Mouse (Mus musculus) hindbrain, embryonic 10.5 days (tissue): Measurements from ENCODE around the gene Ptprcap. TPM values are rescaled to one million over a fixed set of nuclear protein-coding genes. Genes with fewer than 3 reads are reported as not detected.
"Not testable (repeated sequence)": the region's sequence is repeated elsewhere in the genome, so short reads cannot be mapped to it uniquely, and the experiment has no call there.

Experiments used
- DNase-seq: peaks from one replicate; pipeline ENCODE4 v3.0.0-alpha.2; 2017; ENCODE audit warnings: low spot score
- H3K27ac ChIP-seq: fragments of 300-500 bp; sonication (generic); 2 replicates; pipeline ENCODE4 v1.5.1; 2016; ENCODE audit warnings: mild to moderate bottlenecking, moderate library complexity
- H3K27me3 ChIP-seq: fragments of 300-500 bp; sonication (generic); 2 replicates; pipeline ENCODE4 v1.6.1; 2016; ENCODE audit warnings: mild to moderate bottlenecking; ENCODE audit not compliant: poor library complexity, insufficient read depth, severe bottlenecking
- H3K36me3 ChIP-seq: fragments of 300-500 bp; sonication (generic); 2 replicates; pipeline ENCODE4 v1.6.1; 2016; ENCODE audit warnings: mild to moderate bottlenecking, moderate library complexity
- H3K4me1 ChIP-seq: fragments of 300-500 bp; sonication (generic); replicated peaks from 2 replicates; pipeline ENCODE4 v1.6.1; 2016; ENCODE audit warnings: mild to moderate bottlenecking
- H3K4me3 ChIP-seq: fragments of 300-500 bp; sonication (generic); 2 replicates; pipeline ENCODE4 v1.5.1; 2016; ENCODE audit warnings: mild to moderate bottlenecking, moderate library complexity
- H3K9me3 ChIP-seq: fragments of 300-500 bp; sonication (generic); 2 replicates; pipeline ENCODE4 v1.6.1; 2016; ENCODE audit warnings: mild to moderate bottlenecking, moderate library complexity
- WGBS: fragments of 180-500 bp; shearing (Covaris S2); methylation state at CpG from one replicate; pipeline ENCODE4 v1.1.7; 2016; 5-methylcytosine and 5-hydroxymethylcytosine counted together
- polyA plus RNA-seq: library from polyadenylated mRNA; unstranded; fragments of >200 nt; fragmentation: Nextera tagmentation; extraction: Ambion mirVana; gene quantifications from 2 replicates; pipeline ENCODE4 v1.2.1, GENCODE M21; 2016

Ptprcap gene
- polyA plus RNA-seq, 1 experiment from 2014 or later = 0.51 TPM

GRCm38 (mm10) chr19:4118350-4118749 lies 35.1 kb upstream of the Ptprcap start:
- no peak overlapping the region for H3K4me3 ChIP-seq
- no peak overlapping the region for H3K27ac ChIP-seq
- peaks cover 51% of the 10 kb centered on the region for H3K36me3 ChIP-seq
- H3K4me1 ChIP-seq = peaks cover 11% of the 10 kb centered on the region
- H3K9me3 ChIP-seq = no peaks in the 10 kb centered on the region
- H3K27me3 ChIP-seq = peaks cover 9% of the 10 kb centered on the region
- whole genome bisulfite sequencing = 91% methylated on average over 2 of the region's 2 CpGs
- no peak for DNase-seq

GRCm38 (mm10) chr19:4119716-4120487 lies 33.5 kb upstream of the Ptprcap start:
- peak overlapping the region; percentile 51 for H3K4me3 ChIP-seq
- peaks cover 36% of the 10 kb centered on the region for H3K36me3 ChIP-seq
- no peaks in the 10 kb centered on the region for H3K9me3 ChIP-seq
- H3K27ac ChIP-seq = no peak overlapping the region
- 90% methylated on average over 6 of the region's 6 CpGs for WGBS
- DNase-seq = no peak
- peaks cover 9% of the 10 kb centered on the region for H3K27me3 ChIP-seq
- H3K4me1 ChIP-seq = peaks cover 11% of the 10 kb centered on the region

- no peak for DNase-seq
- H3K27me3 ChIP-seq = peaks cover 9% of the 10 kb centered on the region
- peaks cover 16% of the 10 kb centered on the region for H3K4me1 ChIP-seq
- H3K27ac ChIP-seq = no peak overlapping the region
- 95% methylated on average over 2 of the region's 2 CpGs for WGBS
- peaks cover 30% of the 10 kb centered on the region for H3K36me3 ChIP-seq
- H3K9me3 ChIP-seq = no peaks in the 10 kb centered on the region
- H3K4me3 ChIP-seq = peak overlapping the region; percentile 51
Measured at GRCm38 (mm10) chr19:4120496-4120895, 32.9 kb upstream of the Ptprcap start.

DNA sequence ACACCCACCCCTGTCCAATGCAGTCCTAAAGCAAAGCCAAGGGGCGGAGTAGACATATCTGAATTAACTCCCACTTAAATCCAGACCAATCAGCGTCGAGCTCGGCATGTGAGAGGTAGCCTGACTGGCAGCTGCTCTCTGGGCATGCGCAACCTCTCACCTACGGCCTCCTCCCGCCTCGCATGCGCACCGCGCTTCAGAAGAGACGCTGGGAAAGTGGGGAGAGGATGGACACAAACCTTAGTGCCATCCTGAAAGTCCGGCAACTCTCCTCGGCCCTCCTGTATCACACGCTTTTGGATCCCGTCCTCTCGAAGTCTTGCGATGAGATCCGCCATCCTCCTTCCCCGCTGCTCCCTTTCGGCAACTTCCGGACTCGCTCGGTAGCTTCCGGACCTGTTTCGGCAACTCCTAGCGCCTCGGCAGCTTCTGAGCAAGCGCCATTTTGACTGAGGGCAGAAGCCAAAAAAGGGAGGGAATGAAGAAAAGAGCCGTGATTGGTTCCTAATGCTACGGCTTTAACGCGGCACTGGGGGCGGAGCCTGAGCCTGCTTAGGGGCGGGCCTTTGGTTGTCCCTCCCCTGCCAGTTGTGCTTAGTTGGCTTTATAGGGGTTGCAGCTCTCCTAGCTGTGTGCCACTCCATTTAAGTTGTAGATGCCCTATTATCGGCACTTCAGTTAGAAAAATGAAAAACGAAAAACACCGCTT lies 32.2 kb upstream of the Ptprcap start:
- Histone ChIP-seq H3K4me1 (peaks cover 22% of the 10 kb centered on the region), H3K4me3 (peak overlapping the region; percentile 51), H3K27me3 (peaks cover 9% of the 10 kb centered on the region), H3K36me3 (peaks cover 22% of the 10 kb centered on the region), H3K9me3 (no peaks in the 10 kb centered on the region), H3K27ac (peak overlapping the region; percentile 84)
- WGBS = 3% methylated on average over 38 of the region's 38 CpGs
- peak; percentile 98 for DNase-seq

DNA sequence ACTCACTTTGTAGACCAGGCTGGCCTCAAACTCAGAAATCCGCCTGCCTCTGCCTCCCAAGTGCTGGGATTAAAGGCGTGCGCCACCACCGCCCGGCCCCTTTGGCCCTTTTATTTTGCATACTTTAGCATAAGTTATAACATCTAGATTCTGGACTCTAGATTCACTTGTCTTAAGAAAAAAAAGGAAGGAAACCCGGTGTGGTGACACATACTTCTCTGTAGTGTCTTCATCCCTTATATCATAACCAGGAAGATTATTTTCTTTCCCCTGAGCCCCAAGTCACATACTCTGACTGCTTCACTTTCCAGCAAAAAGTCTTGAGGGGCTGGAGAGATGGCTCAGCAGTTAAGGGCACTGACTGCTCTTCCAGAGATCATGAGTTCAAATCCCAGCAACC lies 31.5 kb upstream of the Ptprcap start:
- H3K27me3 ChIP-seq, DNase-seq, H3K9me3 ChIP-seq: not testable (repeated sequence)
- H3K4me3 ChIP-seq = peak overlapping the region; percentile 51; the same call in 1 of the 2 replicates
- H3K4me1 ChIP-seq = peaks cover 29% of the 10 kb centered on the region
- H3K36me3 ChIP-seq = peaks cover 16% of the 10 kb centered on the region
- peak overlapping the region; percentile 84 for H3K27ac ChIP-seq
- WGBS = 63% methylated on average over 6 of the region's 6 CpGs

DNA sequence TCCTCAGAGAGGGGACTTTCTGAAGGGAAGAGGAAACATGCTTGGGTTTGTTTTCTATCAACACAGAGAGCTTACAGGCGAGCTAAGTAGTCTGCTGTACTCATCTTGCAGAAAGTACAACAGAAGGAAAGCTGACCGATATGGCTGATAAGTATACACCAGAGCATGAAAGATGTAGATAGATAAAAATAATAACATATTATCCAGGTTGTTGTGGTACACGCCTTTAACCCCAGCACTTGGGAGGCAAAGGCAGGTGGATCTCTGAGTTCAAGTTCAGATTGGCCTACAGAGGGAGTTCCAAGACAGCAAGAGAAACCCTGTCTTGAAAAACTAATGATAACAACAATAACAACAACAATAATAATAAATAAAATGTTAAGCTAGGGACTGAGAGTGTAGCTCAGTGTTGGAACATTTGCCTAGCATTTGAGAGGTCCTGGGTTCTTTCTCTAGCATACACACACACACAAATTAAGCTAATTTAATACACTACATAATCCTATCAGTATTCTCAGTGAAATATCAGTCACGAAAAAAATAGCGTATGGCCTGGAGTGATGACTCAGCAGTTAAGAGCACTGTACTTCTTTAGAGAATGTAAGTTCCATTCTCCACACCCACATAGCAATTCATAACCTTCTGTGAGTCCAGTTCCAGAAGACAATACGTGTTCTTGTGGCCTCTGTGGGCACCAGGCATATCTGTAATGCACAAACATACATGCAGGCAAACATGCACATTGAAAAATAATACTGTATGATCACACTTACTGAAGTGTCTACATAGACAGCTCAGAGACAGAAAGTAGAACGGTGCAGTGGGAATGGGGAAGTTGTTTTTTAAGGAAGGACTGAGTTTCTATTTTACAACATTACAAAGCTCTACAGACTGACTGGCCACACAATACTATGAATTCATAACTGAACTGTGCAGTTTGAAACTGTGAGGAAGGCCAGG lies 30.7 kb upstream of the Ptprcap start:
- H3K4me3 ChIP-seq = no peak overlapping the region
- 87% methylated on average over 7 of the region's 7 CpGs for WGBS
- H3K27ac ChIP-seq = no peak overlapping the region
- peaks cover 12% of the 10 kb centered on the region for H3K36me3 ChIP-seq
- no peaks in the 10 kb centered on the region for H3K9me3 ChIP-seq
- H3K4me1 ChIP-seq = peaks cover 36% of the 10 kb centered on the region
- DNase-seq = no peak
- H3K27me3 ChIP-seq = peaks cover 9% of the 10 kb centered on the region

DNA sequence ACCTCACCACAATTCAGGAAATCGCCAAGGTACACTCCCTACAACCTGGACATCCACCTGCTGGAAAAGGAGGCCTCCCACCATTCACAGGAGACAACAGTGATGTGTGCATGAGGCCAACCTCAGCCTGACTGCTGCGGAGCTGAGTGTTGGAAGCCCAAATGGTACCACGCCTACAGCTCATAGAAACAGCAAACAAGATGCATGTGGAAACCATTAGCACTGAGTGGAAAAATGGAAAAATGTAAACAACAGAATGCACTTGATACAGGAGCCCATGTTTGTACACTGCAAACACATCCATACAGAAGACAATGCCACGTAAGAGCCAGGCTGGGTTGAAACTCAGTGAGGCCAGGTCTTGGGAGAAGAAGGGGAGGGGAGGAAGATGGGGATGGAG lies 29.0 kb upstream of the Ptprcap start:
- Histone ChIP-seq H3K4me1 (peaks cover 36% of the 10 kb centered on the region), H3K27me3 (peaks cover 9% of the 10 kb centered on the region), H3K9me3 (no peaks in the 10 kb centered on the region), H3K4me3 (no peak overlapping the region), H3K27ac (no peak overlapping the region), H3K36me3 (peaks cover 22% of the 10 kb centered on the region)
- WGBS = 81% methylated on average over 4 of the region's 4 CpGs
- DNase-seq = no peak

DNA sequence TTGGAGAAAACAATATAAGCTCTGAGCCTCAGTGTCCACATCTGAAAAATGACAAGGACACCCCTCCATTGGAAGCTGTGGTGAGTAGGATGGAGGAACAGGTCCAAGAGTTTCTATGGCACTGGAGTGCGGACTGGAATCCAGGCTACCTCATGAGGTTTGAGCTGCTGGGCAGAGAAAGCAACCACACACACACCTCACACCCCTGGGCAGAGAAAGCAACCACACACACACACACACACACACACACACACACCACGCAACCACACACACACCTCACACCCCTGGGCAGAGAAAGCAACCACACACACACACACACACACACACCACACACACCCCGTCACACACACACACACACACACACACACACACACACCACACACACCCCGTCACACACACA lies 28.1 kb upstream of the Ptprcap start:
- WGBS = 21% methylated on average over 4 of the region's 4 CpGs
- H3K27ac ChIP-seq = peak overlapping the region; percentile 95
- peak overlapping the region; percentile 74 for H3K4me3 ChIP-seq
- DNase-seq, H3K9me3 ChIP-seq, H3K27me3 ChIP-seq: not testable (repeated sequence)
- peaks cover 34% of the 10 kb centered on the region for H3K4me1 ChIP-seq
- peaks cover 30% of the 10 kb centered on the region for H3K36me3 ChIP-seq

DNA sequence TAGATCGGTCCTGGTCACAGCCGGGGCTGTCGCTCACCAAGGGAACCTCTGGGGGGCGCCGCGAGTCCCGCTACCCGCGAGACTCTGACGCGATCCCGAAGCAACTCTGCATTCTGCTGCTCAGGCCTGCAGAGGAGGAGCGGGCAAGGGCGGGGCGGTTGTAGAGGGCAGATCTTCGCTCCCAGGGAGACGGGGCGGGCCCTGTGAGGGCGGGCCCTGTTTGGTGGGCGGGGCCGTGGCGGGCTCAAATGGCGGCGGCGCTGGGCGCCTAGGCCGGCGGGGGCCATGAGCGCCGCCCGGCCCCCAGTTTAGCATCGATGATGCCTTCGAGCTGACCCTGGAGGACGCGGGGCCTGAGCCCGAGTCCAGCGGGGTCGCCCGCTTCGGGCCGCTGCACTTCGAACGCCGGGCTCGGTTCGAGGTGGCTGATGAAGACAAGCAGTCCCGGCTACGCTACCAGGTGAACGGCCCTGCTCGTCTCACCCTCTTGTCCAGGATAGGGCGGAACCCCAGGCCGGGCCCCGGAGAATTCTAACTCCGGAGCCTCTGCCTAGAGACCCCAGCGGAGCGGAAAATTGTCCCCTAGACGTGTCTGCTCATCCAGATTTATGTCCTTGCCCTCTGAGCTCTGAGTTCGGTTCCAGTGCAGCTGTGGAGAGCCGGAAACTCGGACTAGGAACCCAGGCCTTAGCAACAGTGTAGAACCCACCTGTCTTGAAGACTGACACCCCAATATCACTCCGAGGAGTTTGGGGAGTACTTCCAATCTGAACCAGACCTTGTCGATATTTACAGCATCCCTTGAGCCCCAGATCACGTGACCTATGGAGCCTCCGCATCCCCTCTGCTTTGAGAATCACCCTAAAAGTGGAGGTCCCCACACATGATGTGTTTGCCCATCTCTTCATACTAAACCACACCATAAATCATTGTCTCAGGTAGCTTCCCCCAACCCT lies 27.4 kb upstream of the Ptprcap start, which contains the start of gene Aip:
Gene Aip, minus strand, starts transcription at position 118 of the 956 bp plus-strand sequence.
- H3K9me3 ChIP-seq = no peaks in the 10 kb centered on the region
- peaks cover 26% of the 10 kb centered on the region for H3K4me1 ChIP-seq
- H3K27me3 ChIP-seq = no peaks in the 10 kb centered on the region
- H3K36me3 ChIP-seq = peaks cover 37% of the 10 kb centered on the region
- peak within 1 kb of the TSS; percentile 95 for H3K27ac ChIP-seq
- WGBS = under 1% methylated on average over 64 of the region's 64 CpGs
- H3K4me3 ChIP-seq = peak within 1 kb of the TSS; percentile 74
- DNase-seq = peak; percentile 98

DNA sequence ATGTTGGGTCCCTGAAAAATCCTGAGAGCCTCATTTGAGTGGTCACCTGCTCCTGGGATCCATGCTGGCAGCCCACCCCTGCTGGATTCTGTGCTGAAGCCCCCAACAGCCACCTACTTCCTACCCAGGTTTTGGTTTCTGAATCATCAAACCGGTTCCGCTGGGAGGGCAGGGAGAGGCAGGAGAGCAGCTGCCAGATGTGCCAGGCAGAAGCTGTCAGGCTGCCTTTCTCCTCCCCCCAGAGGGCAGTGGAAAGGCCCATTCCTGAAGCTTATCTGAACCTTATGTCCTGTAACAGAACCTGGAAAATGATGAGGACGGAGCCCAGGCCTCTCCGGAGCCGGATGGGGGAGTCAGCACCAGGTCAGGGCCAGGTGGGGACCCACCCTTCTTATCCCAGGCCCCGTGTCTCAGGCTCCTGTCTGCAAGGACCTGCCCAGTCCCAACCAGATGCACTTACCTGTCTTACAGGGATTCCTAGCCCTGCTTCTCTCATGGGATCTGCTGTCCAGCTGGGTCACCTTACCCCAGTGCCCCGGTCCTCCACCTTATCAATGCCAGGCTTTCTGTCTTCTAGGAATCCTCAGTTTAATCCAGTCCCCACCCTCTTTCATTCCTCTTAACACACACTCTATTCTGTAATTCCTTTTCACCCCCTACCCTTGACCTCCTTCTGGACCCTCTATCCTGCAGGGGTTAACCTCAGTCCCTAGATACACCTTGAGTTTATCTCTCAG lies 26.5 kb upstream of the Ptprcap start:
- H3K27me3 ChIP-seq = no peaks in the 10 kb centered on the region
- peaks cover 46% of the 10 kb centered on the region for H3K36me3 ChIP-seq
- peak; percentile 16 for DNase-seq
- peak overlapping the region; percentile 74 for H3K4me3 ChIP-seq
- peaks cover 25% of the 10 kb centered on the region for H3K4me1 ChIP-seq
- H3K9me3 ChIP-seq = no peaks in the 10 kb centered on the region
- whole genome bisulfite sequencing = 63% methylated on average over 7 of the region's 7 CpGs
- H3K27ac ChIP-seq = peak overlapping the region; percentile 95

- no peak overlapping the region for H3K27ac ChIP-seq
- H3K4me3 ChIP-seq = no peak overlapping the region
- no peaks in the 10 kb centered on the region for H3K27me3 ChIP-seq
- H3K9me3 ChIP-seq = no peaks in the 10 kb centered on the region
- peaks cover 62% of the 10 kb centered on the region for H3K36me3 ChIP-seq
- no peak for DNase-seq
- 94% methylated on average over 7 of the region's 7 CpGs for WGBS
- peaks cover 25% of the 10 kb centered on the region for H3K4me1 ChIP-seq
Measured at GRCm38 (mm10) chr19:4129462-4129861, 23.9 kb upstream of the Ptprcap start.
